Mouse (Mus musculus) small intestine, adult 2 months (tissue): Measurements from ENCODE around the gene Cdkn1c. TPM values are rescaled to one million over a fixed set of nuclear protein-coding genes. Genes with fewer than 3 reads are reported as not detected.

Experiments
- H3K27ac ChIP-seq: fragments of 200-500 bp; 2 replicates; pipeline ENCODE4 v1.5.1; 2012; ENCODE audit warnings: low read depth, low read length, control low read depth, inconsistent platforms; ENCODE audit not compliant: insufficient read depth
- H3K27me3 ChIP-seq: fragments of 200-500 bp; 2 replicates; pipeline ENCODE4 v1.6.1; 2012; ENCODE audit warnings: mild to moderate bottlenecking, moderate library complexity, low read length, inconsistent platforms; ENCODE audit not compliant: control insufficient read depth, insufficient read depth
- H3K36me3 ChIP-seq: fragments of 200-500 bp; 2 replicates; pipeline ENCODE4 v1.6.1; 2012; ENCODE audit warnings: mild to moderate bottlenecking, low read length, control low read depth, inconsistent platforms; ENCODE audit not compliant: control insufficient read depth, insufficient read depth
- H3K4me1 ChIP-seq: fragments of 200-500 bp; 2 replicates; pipeline ENCODE4 v1.6.1; 2012; ENCODE audit warnings: low read length, inconsistent platforms, mixed read lengths; ENCODE audit not compliant: control insufficient read depth, insufficient read depth, insufficient read length
- H3K4me3 ChIP-seq: fragments of 200-500 bp; 2 replicates; pipeline ENCODE4 v1.5.1; 2012; ENCODE audit warnings: low read depth, mild to moderate bottlenecking, control low read depth, inconsistent platforms, low read length, moderate library complexity
- CTCF ChIP-seq: fragments of 200-500 bp; IDR thresholded peaks from 2 replicates; pipeline ENCODE4 v1.5.1; 2012; ENCODE audit warnings: low read depth, mild to moderate bottlenecking, control low read depth, inconsistent platforms, low read length, moderate library complexity, mixed read lengths; ENCODE audit not compliant: insufficient replicate concordance, insufficient read length; ENCODE audit errors: extremely low read depth
- POLR2A ChIP-seq: fragments of 200-500 bp; IDR thresholded peaks from 2 replicates; pipeline ENCODE4 v1.6.1; 2012; ENCODE audit warnings: low read depth, mild to moderate bottlenecking, control low read depth, inconsistent platforms, low read length, moderate library complexity
- WGBS: fragments of 180-500 bp; shearing (Covaris S2); methylation state at CpG from one replicate; pipeline ENCODE4 v1.1.7; 2018; 5-methylcytosine and 5-hydroxymethylcytosine counted together
- polyA plus RNA-seq: library from polyadenylated mRNA; depleted of rRNA; stranded (reverse); fragments of >200 nt; gene quantifications from 2 replicates; pipeline ENCODE4 v1.2.3, GENCODE M21; 2012

Gene Cdkn1c
- polyA plus RNA-seq, 1 experiment, result 8.7 TPM

DNA sequence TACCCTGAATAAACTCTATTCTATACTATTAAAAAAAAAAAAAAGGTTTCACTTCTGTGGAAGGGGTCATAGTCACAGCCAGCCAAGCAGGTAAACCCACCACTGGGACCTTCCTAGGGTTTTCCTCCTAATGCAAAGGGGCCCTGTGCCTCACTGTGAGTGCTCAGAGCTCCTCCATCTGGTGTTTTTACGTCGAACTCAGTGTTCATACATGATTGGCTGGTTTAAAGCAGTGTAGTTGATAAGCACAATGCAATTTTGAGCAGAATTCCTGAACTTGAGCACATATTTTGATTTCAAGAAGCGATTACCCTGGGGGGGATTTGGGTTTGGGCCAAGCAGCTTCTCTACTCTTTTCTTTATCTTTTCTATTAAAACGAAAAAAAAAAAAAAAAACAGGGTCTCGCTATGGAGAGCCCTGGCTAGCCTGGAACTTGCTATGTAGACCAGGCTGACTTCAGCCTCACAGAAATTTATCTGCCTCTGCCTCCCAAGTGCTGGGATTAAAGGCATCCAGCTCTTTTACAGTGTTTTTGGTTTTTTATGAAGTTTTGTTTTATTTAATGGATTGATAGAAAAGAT lies 21.0 kb upstream of the Cdkn1c start:
- no peak overlapping the region for H3K27ac ChIP-seq
- no peak overlapping the region for H3K4me3 ChIP-seq
- 76% methylated on average over 5 of the region's 5 CpGs for WGBS
- H3K36me3 ChIP-seq, result 0 out of 2 replicates have a peak, but pooled peaks cover 1% of the 10 kb centered on the region
- TF ChIP-seq CTCF (no peak), POLR2A (no peak)
- peaks cover 3% of the 10 kb centered on the region; the same call in 1 of the 2 replicates for H3K27me3 ChIP-seq
- H3K4me1 ChIP-seq, result peaks cover 5% of the 10 kb centered on the region; the same call in 1 of the 2 replicates

DNA sequence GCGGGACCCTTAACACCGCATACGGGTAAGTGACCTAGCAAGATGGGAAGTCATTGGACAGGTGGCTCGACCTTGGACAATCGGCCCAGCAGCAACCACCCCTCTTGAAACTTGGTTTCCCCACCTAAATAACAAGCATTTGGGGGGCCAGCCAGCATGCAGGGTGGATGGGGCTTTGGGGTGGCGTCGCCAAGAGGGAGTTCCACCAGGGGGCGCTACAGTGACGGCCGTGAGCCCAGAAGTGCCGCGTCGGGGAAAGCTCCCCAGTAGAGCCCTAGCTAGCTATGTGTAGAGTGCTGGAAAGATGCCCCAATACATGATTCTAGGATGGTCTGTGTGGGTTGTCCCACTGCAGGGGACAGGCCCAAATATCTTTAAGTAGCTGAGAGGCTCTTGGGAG lies 19.6 kb upstream of the Cdkn1c start:
- Histone ChIP-seq H3K36me3 (0 out of 2 replicates have a peak, but pooled peaks cover 1% of the 10 kb centered on the region), H3K27ac (no peak overlapping the region), H3K4me1 (peaks cover 16% of the 10 kb centered on the region), H3K27me3 (peaks cover 3% of the 10 kb centered on the region; the same call in 1 of the 2 replicates), H3K4me3 (no peak overlapping the region)
- 24% methylated on average over 13 of the region's 13 CpGs for WGBS
- peak; percentile 80 for TF ChIP-seq CTCF
- TF ChIP-seq POLR2A, result no peak

DNA sequence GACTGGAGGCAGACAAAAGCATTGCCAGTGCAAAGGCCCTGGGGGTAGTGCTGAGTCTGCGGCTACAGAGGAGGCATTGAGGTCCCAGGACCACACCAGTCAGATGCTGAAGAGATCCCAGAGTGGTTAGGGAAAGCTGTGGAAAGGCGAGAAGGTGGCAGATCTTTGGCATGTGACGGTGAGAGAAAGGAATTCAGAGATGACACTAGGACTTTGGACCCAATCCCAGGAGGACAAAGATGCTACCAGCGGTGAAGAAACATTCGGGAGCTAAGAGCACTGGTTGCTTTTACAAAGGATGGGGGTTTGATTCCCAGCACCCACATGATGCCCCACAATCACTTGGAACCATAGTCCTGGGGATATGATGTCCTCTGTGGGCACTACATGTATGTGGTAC lies 16.9 kb upstream of the Cdkn1c start:
- Histone ChIP-seq H3K4me1 (peaks cover 28% of the 10 kb centered on the region), H3K27me3 (peaks cover 3% of the 10 kb centered on the region; the same call in 1 of the 2 replicates), H3K36me3 (0 out of 2 replicates have a peak, but pooled peaks cover 1% of the 10 kb centered on the region), H3K4me3 (no peak overlapping the region), H3K27ac (no peak overlapping the region)
- 86% methylated on average over 5 of the region's 5 CpGs for WGBS
- no peak for TF ChIP-seq POLR2A
- TF ChIP-seq CTCF, result no peak

DNA sequence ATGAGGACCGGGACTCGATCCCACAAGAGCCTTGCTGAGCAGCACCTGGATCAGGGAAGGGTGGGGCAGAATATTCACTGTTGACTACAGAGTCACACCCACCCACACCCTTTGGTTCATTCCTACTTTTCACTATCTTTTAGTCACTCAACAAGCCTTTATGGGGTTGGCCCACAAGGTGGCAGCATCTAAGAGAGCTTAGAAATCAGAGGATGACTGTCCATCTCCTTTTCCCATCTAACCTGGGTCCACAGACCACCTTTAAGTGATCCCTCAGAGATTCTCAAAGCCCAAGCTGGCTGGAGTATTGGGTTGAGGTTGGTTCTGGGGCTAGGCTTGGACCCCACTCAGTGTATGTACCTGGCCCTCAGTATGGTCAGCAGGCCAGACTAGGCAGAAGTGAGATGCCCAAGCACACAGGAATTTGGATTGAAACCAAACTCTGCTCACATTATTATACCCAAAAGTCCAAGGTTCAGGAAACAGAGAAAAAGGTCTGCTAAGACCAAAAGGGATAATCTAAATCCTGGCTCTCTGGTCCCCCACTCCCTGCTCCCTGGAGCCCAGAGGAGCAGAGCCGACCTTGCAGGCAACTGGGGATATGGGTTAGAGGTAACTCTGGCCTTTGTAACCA lies 16.0 kb upstream of the Cdkn1c start:
- H3K27ac ChIP-seq, result no peak overlapping the region
- H3K4me3 ChIP-seq, result no peak overlapping the region
- peaks cover 28% of the 10 kb centered on the region for H3K4me1 ChIP-seq
- TF ChIP-seq CTCF, result peak; percentile 33; the same call in 1 of the 2 replicates
- TF ChIP-seq POLR2A, result no peak
- WGBS, result 48% methylated on average over 3 of the region's 3 CpGs
- H3K27me3 ChIP-seq, result peaks cover 3% of the 10 kb centered on the region; the same call in 1 of the 2 replicates
- H3K36me3 ChIP-seq, result 0 out of 2 replicates have a peak, but pooled peaks cover 1% of the 10 kb centered on the region

DNA sequence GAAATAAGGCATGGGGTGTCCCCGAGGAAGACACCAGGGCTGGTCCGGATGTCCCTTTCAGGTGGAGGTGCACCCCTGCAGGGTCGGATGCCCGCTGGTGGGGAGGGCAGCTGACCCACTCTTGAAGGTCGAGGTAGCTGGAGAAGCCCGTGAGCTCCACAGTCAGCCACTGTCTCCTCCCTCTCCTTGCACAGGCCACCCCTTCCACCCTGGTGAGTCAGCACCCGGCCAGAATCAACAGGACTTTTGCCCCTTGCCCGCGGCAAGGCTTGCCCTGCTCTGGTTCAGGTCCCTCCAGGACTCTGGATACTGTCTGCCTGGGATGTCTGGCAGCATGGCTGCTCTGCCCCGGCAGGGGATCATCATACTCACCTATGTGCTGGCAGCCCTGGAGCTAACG lies 15.0 kb upstream of the Cdkn1c start:
- H3K4me3 ChIP-seq, result peak overlapping the region; percentile 25
- 25% methylated on average over 11 of the region's 11 CpGs for WGBS
- H3K36me3 ChIP-seq, result no peaks in the 10 kb centered on the region
- peak overlapping the region; percentile 56 for H3K27ac ChIP-seq
- H3K27me3 ChIP-seq, result peaks cover 3% of the 10 kb centered on the region; the same call in 1 of the 2 replicates
- TF ChIP-seq CTCF, result no peak
- no peak for TF ChIP-seq POLR2A
- H3K4me1 ChIP-seq, result peaks cover 28% of the 10 kb centered on the region

DNA sequence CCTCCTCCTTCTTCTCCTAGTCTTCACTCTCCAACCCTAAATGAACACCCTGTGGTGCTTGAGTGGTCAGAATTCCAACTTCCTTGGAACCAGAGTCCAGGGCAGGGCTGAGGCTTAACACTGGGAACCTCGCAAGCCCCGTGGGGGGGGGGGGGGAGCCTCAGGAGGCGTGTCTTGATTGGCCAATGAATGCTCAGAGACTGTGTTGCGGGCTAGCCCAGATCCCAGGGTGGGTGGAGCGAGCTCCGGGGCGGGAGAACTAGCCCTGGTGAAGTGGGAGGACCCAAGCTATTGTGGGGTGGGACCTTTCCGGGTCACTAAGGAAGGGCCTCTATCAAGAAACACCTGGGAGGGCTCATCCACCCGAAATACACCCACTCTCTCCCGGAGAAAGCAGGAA lies 14.0 kb upstream of the Cdkn1c start:
- WGBS, result 13% methylated on average over 10 of the region's 10 CpGs
- Histone ChIP-seq H3K27me3 (no peaks in the 10 kb centered on the region), H3K4me3 (peak overlapping the region; percentile 64), H3K4me1 (peaks cover 28% of the 10 kb centered on the region), H3K36me3 (no peaks in the 10 kb centered on the region), H3K27ac (peak overlapping the region; percentile 91)
- TF ChIP-seq POLR2A (no peak), CTCF (no peak)

DNA sequence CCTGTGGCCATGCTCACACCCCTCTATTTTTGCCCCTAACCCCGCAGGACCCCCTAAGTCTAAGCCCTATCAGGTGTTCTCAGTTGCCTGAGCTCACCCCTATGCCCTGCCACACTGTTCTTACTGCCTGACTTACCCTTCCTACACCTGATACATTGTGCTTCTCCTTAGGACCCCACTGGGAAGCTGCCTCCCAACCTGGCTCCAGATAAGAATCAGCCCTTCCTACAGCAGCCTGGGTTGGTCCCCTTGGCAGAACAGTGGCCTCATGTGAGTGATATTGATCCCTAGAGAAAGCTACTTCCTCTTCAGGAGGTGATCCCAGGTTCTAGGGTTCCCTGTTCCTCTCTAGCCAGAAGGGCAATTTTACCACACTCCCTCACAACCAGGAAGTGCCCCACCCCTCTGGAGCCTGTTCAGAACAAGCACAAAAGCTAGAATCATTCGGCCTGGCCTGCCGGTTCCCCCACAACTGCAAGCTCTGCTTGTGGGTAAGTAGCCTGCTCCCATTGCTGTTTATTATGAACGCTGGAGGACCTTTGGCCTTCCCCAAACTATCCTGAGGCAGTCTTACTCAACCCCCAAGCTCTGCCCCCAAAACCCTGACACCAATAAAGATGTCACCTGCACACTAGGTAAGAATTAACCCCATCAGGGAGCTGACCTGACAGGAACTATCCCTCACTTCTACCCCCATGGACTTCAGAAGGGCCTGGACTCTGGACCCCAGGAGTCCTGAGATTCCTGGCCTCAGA lies 12.7 kb upstream of the Cdkn1c start, which contains the start of gene Slc22a18:
Slc22a18 (plus strand) TSS at position 390 of the 755 bp plus-strand sequence.
- TF ChIP-seq CTCF, result no peak
- no peak for TF ChIP-seq POLR2A
- Histone ChIP-seq H3K27me3 (no peaks in the 10 kb centered on the region), H3K27ac (peak within 1 kb of the TSS; percentile 91), H3K4me1 (peaks cover 28% of the 10 kb centered on the region), H3K4me3 (peak within 1 kb of the TSS; percentile 61), H3K36me3 (no peaks in the 10 kb centered on the region)
- WGBS, result 12% methylated on average over 4 of the region's 4 CpGs
